Mouse (Mus musculus) megakaryocyte progenitor cell, adult 5-6 weeks (primary cell): ENCODE data around the gene Rhbg. TPM values are rescaled to one million over a fixed set of nuclear protein-coding genes. Genes with fewer than 3 reads are reported as not detected.
"Not testable (repeated sequence)": the region's sequence is repeated elsewhere in the genome, so short reads cannot be mapped to it uniquely, and the experiment has no call there.

ENCODE experiments used
- ATAC-seq: replicated peaks from 2 replicates; pipeline ENCODE4 v1.8.0; 2016; ENCODE audit warnings: mild to moderate bottlenecking, moderate TSS enrichment, inconsistent platforms; ENCODE audit not compliant: poor library complexity
- total RNA-seq, 2 experiments: library from RNA; stranded (forward) in 1 of 2; stranded (reverse) in 1 of 2; fragments of 157-497, 149-512 nt in 1 of 2; fragments of 200-1000 nt in 1 of 2; gene quantifications; 2 replicates each; pipeline versions ENCODE4 v1.2.3 to v1.2.4; 2015 to 2017

Rhbg gene
- total RNA-seq (2015) (not detected in 2 replicates), total RNA-seq (2017) (0.14 TPM in 1 of 2 replicates, not detected in the other)

DNA sequence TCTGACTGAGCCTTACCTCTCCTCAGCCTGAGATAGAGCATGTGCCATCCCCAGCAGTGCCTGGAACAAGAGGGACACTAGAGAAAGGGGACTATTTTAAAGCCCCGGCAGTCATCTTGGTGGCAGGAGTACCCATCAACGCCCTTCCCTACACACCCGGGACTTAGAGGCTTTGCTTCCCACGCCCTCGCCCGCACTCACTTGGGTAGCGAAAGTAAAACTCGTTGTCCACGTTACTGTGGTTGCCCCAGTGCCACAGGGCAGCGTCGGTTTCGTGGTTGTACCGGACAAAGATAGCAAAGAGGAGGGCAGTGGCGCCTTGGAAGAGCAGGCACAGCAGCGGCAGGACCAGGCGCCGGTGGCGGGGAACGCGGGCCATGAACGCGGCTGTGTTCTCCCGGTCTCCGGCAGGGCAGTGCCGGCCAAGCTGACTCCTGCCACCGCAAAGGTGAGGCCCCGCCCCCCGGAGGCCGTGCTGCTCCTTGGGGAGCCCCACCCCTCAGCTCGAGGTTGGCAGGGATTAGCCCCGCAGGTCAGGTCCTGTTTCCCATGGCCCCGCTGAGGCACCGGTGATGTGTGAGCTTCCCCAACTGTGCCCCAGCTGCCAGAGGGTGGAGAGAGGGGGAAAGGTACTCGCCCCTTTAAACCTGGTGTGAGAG is at the start of gene Rhbg:
Gene Rhbg (minus strand): TSS at position 442 of the 659 bp plus-strand sequence.
- peak; percentile 70 for ATAC-seq

DNA sequence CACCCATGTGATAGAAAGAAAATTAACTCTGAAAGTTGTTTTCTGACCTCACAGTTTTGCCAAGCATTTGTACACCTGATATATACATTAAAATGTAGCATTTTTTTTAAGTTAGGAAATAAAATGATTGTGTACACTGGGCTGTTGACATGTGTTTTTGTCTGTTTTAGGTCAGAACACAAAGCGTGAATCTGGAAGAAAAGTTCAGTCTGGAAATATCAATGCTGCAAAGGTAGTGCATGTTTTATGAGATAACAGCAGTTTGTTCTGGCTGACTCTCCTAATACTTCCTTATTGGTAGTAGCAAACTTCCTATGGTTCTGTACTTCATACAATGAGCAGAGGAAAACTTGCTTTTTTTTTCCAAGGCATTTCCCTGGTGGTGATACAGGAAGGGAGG is 44.7 kb upstream of the Rhbg start:
- no peak for ATAC-seq

DNA sequence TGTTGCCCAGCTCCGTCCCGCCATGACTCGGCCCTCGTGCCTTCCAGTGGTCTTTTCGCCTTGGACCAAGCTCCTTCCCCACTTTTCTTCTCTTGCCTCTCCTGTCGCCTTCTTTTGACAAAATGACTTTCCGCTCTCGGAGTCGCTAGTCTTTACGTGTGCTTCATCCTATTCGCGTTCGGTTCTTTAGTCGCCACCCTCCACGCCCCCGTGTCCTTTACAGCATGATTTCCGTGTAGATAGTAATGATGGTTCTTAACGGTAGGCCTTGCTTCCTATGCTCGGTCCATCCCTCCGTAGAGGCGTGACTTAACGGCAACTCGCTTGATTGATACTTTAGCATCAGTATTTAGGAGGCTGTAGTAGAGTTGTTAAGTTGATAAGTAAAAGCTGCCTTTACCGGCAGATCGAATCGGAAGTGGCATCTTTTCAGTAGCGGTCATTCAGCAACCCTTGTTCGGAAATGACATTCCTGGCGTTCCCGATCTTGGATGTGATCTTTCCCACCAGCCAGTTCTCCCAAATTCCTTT is 42.9 kb upstream of the Rhbg start:
- peak; percentile 27 for ATAC-seq

DNA sequence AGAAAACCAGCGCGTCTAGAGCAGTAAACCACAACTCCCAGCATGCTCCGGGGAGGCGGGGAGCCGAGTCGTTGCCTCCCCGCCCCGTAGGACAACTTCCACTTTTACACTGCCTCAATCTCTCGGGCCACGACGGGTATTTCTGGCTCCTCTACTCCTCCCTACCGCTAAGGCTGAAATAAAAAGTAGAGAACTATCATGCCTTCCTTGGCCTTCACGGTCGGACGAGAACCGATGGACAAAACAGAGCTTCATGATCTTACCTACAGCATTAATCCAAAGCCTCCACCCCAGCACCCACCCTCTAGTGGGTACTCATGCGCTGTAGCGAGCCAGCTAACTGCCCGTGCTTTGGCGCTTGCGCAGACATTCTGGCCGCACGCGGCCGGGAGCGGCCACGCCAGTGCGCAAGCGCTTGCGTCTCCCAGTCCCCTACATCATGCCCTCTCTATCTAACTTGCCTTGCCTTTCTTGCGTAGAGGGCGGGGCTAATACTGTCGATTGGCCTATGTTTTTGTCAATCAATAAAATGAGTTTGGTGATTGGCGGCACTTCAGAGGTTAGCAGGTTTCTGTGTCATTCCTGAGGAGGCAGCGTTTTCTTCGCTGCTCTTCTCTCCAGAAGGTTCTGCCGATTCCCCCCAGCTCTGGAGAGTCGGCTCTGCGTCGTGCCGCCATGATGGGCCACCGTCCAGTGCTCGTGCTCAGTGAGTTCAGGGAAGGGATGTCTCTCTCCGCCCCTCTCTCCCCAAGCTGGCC is 42.2 kb upstream of the Rhbg start, which contains the start of the genes Tsacc and Cct3:
Gene Tsacc (minus strand): TSS at position 439 of the 758 bp plus-strand sequence.
Gene Cct3 (plus strand): TSS at position 556 of the 758 bp plus-strand sequence.
- ATAC-seq, result peak; percentile 83

DNA sequence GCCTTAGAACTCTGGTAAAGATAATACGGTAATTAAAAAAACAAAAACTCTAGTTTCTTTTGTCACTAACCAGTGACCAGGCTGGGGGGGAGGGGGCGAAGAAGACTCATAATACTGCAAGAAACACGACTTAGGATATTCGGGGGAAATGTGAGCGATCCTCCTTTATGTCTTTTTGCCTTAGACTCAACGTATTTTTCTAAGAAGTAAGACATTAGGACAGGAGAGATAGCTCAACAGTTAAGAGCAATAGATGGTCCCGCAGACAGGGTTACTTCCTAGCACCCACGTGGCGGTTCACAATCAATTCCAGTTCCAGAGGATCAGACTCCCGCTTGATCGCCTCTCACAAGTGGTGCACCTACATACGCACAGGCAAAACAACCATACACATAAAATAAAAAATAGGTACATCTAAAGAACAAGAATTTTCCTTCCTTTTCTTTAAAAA is 41.6 kb upstream of the Rhbg start:
- ATAC-seq, result no peak; the same call in none of the 2 replicates

DNA sequence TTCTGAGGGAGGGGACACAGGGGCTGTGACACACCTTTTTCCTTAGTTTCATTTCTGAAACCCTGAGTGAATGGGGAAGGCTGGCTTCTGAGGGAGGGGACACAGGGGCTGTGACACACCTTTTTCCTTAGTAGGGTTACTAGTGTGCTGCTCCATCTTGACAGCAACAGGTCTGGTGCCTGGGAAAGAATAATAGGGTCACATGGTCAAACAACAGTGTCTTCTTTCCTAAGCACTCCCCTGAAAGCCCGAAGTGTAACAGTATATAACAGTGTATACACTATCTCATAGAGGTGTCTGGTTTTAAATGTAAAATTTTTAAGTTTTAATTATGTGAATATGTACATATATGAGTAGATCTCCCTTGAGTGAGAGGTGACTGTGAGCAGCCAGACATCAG is 40.8 kb upstream of the Rhbg start:
- ATAC-seq, result not testable (repeated sequence)

DNA sequence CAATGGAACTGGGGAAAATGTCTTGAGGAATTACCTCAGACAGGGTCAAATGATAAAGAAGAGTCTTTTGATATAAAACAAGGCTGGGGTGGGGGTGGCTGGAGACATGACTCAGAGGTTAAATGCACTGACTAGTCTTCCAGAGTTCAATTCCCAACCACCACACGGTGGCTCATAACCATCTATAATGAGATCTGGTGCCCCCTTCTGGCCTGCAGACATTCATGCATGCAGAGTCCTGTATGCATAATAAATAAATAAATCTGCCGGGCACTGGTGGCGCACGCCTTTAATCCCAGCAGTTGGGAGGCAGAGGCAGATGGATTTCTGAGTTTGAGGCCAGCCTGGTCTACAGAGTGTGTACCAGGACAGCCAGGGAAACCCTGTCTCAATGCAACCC is 37.5 kb upstream of the Rhbg start:
- 0 out of 2 replicates have a peak, but pooled peaks have one; percentile 11 for ATAC-seq

DNA sequence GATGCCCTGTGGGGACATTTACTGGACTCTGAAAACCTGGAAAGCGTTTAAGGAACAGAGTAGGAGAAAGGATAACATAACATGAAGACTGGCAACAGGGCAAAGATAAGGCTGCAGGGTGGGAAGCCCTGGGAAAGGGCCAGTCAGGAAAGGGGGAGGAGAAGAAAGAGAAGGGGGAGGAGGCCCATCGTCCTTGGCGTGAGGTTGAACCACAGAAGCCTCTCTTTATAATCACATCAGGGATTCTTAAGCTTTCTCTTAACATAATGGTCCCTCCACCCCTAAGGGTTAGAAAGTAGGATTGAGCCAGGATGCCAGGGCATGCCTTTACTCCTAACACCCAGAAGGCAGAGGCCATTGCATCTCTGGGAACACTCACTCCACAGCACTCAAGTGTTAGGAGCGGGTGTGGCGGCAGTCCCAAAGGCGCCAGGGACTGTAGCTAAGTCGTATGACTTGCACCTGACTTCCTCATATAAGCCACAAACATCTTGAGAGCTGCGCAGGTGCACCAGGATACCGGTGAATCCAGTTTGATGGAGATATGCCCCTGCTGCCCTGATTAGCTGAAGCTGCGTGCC is 33.7 kb upstream of the Rhbg start:
- not testable (repeated sequence) for ATAC-seq

DNA sequence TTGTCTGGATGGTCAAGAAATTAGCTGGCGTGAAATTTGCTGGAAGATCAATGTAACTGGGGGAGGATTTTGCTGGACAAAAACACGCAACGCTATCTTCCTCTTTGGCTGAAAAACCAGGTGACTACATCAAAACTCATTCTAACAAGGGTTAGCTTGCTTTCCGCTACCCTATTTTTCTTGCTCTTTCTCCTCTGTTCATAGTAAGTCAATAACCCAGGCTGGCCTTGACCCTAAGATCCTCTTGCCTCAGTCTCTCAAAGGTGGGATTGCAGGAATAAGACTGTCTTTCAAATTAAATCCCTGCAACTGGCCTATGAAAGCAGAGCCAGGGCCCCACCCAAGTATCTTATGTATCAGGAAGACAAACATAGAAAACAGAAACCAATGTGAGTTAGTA is 32.6 kb upstream of the Rhbg start, which contains the start of gene Gm38392:
Gene Gm38392 (minus strand): TSS at position 101 of the 400 bp plus-strand sequence.
- no peak for ATAC-seq

DNA sequence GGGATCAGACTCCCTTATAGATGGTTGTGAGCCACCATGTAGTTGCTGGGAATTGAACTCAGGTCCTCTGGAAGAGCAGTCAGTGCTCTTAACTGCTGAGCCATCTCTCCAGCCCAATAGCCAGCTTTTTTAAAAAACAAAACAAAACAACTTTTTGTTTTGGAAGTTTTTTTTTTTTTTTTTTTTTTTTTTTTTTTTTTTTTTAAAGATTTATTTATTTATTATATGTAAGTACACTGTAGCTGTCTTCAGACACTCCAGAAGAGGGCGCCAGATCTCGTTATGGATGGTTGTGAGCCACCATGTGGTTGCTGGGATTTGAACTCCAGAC is 31.0 kb upstream of the Rhbg start:
- not testable (repeated sequence) for ATAC-seq

DNA sequence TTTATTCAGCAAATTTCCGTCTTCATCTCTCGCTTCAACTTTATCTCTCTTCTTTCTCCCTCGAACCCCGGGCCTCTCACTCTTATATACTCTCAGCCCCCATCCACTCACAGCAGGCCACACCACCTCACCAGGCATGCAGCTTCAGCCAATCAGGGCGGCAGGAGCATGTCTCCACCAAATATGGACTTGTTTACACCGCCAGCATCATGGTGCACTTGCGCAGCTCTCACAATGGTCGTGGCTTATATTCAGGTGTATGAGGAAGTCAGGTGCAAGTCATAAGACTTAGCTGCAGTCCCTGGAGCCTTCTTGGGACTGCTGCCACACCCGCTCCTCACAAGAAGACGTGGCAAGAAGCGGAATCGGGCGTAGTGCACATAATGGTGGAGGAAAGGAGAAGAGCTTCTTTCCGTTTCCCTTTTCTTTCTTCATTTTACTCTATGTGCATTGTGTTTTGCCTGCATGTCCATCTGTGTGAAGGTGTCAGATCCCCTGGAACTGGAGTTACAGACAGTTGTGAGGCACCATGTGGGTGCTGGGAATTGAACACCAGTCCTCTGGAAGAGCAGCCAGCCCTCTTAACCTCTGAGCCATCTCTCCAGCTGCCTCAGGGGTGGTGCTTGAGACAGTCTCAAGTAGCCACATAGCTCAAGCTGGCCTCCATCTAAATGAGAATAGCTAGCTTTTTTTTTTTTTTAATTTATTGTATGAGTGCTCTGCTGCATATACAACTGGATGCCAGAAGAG is 30.5 kb upstream of the Rhbg start:
- not testable (repeated sequence) for ATAC-seq

DNA sequence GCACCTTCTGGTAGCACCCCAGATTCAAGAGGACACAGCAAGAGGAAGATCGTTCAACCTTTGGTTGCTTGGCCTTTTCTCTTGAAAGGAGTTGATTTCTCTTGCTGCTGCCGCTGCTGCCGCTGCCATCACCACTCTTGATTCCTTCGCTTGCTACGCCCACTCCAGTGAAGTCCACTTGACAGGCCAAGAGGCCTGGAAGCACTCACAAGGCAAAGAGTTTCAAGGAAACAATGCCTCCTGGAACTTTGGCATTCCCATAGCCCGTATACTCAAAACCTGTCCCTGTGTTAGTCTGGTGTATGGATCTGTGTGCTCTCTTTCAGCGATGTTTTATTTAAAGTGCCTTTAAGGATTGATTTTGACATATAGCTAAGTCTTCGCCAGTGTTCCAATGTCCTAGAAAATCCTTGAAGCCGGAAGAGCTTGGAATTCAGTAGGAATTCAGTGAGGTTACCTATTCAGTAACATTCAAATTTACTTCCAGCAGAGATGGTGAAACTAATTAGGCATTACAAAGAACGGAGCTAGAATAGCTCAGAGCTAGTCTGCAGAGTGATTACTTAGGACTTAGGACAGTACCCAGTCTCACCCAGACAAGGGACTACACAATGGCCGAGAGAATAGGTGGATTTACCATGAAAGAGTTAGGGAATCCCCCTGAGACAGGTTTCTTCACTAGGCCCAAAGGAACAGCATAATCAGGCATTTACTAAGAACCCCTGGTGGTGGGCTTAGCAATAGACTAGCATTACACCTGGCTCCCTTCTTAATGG is 26.8 kb upstream of the Rhbg start:
- not testable (repeated sequence) for ATAC-seq

DNA sequence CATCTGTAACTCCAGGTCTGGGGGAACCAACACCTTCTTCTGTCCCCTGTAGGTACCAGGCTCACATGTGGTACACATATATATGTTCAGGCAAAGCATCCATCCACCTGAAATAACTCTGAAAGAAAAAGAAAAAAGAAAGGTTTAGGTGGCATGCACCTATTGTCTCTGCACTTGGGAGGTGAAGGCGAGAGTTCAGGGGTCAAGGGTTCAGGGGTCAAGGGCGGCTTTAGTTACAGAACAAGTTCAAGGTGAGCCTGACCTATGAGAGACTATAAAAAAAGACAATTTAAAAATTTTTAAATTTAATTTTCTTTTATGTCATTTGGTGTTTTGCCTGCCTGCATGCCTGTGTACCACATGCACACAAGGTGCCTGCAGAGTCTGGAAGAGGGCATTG is 25.5 kb upstream of the Rhbg start:
- no peak for ATAC-seq

DNA sequence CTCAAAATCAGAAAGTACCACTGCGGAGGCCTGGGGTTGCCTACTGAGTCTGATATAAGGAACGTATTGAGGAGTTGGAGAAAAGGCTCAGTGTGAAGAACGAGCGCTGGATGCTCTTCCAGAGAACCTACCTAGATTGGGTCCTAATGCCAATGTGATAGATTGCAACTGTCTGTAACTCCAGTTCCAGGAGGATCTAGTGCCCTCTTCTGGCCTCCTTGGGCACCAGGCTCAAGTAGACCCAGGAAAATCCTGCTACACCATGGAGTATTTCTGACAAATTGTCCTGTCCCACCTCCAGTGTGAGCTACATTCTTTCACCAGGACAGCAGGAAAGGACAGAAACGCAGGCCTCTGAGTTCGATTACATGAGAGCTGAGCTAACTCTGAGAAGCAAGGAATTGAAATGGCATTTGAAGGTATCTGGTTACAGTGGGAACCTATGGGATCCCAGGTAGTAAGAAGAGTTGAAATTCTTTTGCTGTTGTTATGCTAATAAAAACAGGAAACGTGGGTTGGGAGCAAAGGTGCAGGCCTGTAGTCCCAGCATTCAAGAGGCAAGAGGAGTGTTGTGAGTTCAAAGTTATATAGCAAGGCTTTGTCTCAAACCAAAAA is 22.1 kb upstream of the Rhbg start:
- ATAC-seq, result no peak

DNA sequence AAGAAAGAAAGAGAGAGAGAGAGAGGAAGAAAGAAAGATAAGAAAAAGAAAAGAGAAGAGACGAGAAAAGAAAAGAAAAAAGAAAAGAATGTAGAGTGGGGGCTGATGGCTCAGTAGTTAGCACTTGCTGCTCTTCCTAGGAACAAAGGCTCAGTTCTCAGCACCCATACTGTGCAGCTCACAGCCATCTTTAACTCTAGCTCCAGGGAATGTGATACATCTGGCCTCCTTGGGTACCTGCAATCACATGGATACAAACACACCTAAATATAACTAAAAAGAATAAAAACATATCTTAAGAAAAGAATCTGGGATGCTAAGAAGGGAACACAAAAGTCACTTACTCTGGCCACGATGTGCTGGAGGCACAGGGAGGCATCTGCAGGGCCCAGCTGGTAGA is 21.6 kb upstream of the Rhbg start:
- no peak for ATAC-seq

DNA sequence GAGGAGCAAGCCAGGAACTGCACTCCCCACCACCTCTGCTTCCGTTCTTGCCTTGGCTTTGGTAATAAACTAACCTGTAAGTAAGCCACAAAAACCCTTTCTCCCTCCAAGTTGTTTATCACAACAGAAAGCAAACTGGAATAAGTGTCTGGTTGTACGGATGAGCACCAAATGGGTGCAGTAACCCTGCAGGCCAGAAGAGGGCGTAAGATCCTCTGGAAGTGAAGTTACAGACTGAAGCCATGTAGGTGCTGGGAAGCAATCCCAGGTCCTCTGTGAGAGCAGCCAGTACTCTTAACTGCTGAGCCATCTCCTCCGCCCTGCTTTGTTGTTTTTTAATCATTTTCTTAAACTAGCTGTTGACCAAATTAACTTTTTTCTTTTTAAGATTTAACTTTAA is 19.5 kb upstream of the Rhbg start:
- no peak for ATAC-seq

DNA sequence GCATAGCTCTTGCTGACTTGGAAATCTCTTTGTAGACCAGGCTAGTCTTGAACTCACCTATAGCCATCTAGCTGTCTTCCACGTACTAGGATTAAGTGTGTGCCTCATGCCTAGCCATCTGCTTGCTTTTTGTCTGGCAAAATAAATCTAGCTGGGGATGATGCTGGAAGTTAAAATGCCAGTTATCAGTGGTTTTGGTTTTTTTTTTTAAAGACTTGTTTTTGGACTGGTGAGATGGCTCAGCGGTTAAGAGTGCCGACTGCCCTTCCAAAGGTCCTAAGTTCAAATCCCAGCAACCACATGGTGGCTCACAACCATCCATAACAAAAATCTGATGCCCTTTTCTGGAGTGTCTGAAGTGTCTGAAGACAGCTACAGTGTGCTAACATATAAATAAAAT is 17.4 kb upstream of the Rhbg start:
- no peak for ATAC-seq

DNA sequence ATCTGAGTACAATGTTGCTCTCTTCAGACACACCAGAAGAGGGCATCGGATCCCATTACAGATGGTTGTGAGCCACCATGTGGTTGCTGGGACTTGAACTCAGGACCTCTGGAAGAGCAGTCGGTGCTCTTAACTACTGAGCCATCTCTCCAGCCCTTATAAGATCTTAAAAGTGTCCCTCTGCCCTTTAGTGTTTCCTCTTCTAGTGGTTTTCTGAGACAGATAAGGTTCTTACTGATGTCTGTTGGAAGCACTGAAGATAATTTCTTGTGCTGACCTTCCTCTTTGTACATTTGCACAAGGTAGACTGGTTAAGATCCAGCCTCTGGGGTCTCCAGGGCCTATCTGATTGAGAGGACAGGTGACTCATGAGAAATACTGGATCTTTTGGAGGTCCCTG is 16.8 kb upstream of the Rhbg start:
- not testable (repeated sequence) for ATAC-seq

DNA sequence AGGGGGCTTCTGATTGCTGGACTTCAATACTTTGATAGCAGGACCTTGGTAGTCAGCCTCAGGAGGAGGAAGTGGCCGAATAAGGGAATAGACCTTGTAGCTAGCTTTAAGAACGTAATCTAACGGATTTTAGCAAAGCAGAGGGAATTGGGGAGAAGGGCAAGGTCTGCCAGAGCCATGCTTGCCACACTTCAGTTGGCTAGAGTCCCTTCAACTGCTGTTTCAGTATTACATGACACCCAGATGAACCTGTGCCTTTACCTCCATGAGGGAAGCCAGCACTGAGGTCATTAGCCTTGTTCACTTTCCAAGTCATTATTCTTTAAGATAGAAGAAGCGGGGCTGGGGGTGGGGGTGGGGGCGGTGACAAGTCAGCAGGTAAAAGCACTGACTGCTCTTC is 14.5 kb upstream of the Rhbg start:
- no peak for ATAC-seq

DNA sequence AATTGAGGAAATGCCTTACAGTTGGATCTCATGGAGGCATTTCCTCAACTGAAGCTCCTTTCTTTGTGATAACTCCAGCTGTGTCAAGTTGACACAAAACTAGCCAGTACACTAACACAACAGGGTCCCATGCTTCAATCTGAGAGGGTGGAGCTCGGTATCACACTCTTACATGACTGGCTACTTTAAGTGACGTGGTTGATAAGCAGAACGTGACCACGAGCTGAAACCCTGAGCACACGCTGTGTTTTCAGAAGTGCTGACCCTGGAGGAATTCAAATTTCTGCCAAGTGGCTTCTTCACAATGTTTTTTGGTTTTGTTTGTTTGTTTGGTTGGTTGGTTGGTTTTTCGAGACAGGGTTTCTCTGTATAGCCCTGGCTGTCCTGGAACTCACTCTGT is 13.5 kb upstream of the Rhbg start:
- not testable (repeated sequence) for ATAC-seq
